Mouse (Mus musculus) 3T3-L1 (cell line): ENCODE measurements around the gene Mad2l2.
A peak's percentile ranks its signal among the peaks of the same experiment; 100 is the strongest.

Source experiments
- DNase-seq: peaks from one replicate; pipeline ENCODE4 v3.0.0-alpha.2; 2015; ENCODE audit warnings: low read depth, low spot score

Gene Mad2l2

DNA sequence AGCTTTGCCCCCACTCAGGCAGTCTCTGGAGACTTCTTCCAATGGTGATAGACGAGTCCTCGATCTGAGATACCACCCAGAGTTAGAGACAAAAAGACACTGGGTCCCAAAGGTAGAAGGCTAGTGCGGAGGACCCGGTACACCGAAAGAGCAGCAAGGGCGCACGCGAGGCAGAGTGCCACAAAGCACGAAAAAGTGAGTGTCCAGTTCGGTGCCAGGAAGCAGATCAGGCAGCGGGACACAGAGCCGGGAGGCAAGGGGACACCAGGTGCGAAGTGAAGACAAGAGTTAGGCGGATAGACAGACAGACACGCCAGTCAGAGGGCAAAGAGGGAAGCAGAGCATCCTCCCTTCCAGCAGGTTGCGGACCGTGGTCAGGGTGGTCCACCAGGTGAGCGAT is at the start of gene Mad2l2:
Gene Mad2l2 (plus strand): TSS at position 252 of the 400 bp plus-strand sequence.
- no peak for DNase-seq

DNA sequence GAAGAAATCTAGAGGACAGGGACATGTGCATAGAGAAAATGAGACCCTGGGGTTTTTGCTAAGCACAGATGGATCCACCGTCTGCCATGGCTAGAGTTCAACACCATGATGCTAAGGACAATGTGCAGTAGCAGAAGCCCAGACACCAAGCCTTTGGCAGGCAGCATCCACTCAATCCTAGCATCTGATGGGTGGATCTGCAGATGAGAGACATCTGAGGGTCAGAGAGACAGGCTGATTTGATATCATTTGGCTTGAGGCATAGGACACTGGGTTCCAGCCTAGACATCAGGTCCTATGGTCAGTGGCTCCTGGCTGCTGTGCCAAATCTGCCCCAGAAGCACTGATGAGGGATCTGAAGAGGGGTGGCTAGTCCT is 49.6 kb upstream of the Mad2l2 start:
- DNase-seq, result no peak

DNA sequence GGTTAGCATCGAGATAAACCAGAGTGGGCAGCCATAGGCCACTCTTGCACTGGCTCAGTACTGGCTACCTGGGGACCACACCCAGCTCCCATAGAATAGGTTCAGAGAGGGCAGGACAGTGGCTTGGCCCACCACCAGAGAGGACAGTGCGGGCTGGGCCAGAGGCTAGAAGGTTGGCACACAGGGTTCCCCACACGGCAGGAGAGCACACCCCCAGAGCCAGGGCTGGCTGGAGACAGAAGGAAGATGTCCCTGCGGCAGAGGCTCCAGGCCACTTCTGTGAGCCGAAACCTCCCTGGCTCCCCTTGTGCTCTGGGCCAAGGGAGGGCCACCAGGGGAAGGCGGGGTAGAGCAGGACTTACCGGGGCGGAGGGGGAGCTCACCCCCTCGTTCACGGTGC is 49.0 kb upstream of the Mad2l2 start:
- no peak for DNase-seq

DNA sequence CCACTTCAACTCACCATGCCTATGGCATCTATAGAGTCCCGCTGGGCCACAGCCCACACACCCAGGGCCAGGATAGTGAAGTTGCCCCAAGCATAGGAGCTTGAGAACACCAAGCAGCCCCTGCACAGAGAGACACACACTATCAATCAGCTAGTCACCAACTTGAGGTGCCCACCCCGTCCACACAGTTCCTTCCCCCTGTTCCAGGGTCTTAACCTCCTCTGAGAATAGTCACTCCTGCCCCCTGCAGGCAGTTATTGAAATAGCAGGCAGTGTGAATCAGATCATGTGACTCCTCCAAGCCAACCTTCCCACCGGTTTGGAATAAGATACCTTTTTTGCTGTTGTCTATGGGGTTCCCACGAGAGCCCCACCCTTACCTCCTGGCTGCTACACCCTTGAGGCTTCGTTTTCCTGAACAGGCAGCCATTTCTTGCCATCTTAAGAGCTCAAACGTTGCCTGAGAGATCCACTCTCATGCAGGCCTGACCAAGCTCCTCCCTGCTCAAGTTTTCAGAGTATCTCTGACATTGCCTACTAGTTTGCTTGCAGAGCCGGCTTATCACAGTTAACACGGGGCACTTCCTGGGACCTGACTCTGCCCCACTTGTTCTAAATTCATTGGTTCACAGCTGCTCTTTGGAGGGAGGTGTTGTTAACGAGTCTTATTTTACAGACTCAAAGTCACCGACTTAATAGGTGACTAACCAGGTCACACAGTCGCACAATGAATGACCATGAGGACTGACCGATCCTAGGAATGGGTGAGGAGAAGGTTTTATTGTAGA is 47.7 kb upstream of the Mad2l2 start:
- peak; percentile 59 for DNase-seq

DNA sequence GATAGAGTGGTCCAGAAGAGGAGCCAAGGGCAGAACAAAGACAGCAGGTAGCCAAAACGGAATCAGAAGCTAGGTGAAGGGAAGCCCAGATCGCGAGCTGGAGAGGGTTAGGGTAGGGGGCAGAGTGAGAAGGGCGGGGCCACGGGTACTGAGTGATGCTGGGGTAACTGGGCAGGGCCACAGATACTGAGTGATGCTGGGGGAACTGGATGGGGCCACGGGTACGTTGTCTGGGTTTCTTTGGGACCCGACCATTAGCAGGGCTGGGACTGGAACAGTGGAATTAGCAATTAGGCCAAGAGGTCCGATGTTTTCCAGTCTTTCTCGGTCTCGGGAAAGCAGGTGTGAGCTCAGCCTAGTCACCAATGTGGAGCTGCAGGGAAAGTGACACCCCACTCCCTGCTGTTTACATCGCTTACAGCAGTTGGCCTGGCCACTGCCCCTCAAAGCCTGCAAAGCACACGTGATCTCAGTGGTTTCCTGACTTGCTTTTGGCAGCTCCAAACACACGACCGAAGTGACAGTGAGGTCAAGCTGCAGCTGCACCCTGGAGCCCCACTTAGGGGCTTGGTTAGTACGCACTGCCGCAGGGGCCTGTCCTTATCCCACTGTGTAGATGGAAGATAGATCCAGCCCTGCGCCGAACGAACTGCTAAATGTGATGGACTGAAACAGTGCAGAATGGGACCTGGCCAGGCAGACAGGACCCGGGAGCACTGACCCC is 46.8 kb upstream of the Mad2l2 start:
- DNase-seq, result no peak

DNA sequence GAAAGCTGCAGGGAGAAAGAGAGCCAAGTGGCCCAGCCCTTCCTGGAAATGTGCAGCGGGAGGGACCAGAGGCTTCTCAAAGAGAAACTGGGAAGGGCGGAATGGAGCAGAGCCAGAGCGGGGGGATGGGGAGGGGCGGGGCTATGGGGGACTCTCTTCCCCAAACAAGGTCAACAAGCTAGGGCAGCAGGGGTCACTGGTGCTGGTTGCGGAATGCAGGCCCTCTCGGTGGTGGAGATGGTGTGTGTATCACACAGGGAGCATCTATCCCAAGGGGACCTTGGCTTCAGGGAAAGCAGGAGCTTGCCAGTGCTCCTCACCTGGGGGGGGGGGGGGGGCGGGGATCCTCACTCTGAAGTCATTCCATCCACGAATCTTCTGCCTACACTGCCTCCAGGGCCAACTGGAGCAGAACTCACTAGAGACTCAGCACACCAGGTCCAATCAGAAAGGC is 45.9 kb upstream of the Mad2l2 start:
- DNase-seq, result no peak

DNA sequence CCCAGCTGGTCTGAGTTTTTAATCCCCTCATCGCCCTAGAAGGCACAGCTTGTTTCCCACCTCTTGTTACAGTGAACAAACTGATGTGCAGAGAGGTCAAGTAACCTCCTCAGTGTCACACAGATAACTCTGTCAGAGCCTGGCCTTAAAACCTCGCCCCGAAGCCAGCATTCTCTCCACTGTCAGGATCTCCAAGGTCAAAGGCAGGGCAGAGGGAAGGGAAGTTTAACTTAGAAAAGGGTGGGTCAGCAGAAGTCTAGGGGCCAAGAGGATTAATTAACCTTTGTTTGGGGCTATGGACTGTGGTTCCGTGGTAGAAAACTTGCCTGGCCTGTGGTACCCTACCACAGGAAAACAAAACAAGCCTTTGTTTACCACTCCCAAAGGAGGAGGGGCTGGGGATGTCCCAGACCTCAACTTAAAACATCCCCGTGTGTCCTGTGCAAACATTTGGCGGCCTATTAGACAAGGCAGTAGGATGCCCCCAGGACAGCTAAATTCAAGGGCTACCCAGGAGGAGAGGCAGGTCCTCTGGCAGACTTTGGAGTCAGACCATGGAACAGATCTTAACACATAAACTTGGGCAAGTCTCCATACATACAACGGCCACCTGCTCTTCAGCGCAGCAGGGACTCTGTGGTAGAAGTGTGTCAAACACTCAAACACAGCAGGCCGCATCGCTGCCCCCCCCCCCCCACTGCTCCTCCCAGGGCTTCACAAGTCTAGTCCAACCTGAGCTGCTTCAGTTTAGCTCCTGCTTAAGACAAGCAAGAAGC is 44.9 kb upstream of the Mad2l2 start:
- DNase-seq, result no peak

DNA sequence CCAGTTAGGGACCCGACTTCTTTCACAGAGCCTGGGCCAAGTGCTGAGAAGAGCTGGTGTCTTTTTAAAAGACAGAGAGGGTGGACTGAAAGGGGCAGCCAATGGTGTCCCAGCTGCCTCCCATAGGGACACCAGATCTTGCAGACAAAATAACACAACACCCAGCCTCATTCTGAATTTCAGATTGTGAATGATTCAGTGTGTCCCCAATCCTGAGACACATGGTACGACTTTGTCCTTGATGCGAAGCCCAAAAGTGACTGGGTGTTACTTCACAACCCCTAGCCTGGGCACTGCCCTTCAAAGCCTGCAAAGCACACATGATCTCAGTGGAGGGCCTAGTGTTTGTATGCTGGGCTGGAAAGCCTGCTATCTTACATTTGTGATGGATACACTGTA is 44.3 kb upstream of the Mad2l2 start:
- DNase-seq, result no peak

DNA sequence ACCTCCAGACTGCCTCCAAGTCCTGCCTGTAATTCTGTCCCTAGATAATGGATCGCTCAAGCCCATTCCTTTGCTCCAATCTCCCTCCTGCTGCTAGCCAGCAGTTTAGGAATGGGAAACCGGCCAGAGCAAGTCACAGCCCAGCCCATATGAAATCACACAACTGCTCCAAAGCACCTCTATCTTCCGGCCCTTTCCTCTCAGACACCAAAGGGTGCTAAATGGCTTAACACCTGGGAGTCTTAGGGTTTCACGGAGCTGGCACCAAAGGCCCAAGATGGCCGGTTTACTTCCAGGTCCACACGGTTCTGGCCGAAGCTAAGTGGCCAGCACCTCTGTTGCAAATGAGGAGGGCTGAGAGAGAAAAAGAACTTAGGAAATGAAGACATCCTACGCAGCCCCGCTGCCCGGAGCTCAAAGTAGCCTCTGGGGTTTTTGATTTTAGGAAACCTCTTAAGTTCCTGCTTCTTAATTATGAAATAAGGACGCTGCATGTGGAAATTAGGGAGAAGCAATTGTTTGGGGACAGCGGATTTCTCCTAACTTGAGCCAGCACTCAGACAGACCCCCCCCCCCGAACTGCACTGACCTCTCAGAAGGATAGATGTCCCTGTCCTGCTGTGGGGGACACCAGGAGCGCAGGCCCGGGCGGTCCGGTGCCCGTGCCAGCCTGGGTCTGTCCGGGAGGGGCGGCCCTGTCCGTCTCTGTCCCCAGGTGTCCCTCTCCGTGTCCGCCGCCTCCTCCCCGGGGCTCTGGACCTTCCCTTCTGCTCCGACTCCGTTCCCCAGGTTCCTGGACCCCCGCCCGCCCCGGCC is 42.9 kb upstream of the Mad2l2 start:
- DNase-seq, result peak; percentile 55

DNA sequence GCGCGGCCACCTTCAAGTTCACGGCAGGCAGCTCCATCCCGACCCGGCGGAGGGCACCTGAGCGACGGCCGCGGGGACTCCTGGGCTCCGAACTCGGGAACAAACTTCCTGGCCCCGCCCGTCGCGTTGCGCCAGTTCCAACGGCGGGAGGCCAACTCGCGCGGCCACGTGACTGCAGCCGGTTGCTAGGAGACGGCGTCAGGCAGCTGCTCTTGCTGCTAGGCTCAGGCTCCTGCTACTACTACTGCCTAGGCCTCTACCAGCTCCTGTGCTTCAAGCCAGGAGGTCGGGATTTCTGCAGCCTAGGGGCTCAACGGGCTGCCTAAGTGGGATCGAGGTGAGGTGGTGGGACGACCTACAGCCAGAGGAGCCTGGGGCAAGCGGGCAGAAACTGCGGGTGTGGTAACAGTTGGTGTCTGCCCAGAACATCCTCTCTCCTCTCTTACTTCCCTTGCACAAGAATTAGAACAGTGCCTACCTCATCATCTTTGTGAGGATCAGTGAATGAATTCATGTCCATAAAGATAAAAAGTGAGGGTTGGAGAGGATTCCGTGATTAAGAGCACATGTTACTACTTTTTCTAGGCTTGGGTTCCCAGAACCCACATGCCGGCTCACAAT is 42.2 kb upstream of the Mad2l2 start, which contains the start of gene Agtrap:
Gene Agtrap (minus strand): TSS at position 125 of the 621 bp plus-strand sequence.
- DNase-seq, result peak; percentile 85

DNA sequence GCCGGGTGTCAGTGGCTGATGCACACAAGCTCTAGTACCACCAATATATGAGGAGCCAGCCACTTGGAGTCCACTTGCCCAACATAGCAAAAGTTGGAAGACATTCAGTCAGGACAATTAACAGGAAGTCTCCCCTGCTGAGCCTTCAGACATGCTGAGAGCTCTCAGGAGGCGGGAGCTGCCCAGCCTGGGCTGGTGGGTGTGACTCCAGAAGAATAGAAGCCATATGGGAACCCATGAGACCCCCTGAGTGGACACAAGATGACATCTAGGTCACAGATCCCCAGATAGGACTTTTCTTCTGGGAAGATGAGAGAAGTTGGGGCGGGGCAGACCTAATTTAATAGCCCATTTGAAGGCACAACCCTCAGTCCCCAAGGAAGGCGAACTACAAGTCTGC is 41.0 kb upstream of the Mad2l2 start:
- DNase-seq, result no peak

DNA sequence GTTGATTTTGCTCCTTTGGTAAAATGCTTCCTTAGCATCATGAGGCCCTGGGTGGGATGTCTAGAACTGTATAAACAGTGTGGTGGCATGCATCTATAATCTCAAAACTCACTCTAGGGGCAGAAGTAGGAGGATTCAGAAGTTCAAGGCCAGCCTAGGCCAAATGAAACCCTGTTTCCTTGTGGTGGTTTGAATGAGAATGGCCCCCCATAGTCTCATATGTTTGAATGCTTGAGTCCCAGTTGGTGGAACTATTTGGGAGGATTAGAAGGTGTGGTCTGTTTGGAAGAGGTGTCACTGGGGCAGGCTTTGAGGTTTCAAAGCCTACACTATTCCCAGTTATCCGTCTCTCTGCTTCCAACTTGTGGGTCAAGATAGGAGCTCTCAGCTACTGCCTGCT is 39.0 kb upstream of the Mad2l2 start:
- DNase-seq, result no peak

DNA sequence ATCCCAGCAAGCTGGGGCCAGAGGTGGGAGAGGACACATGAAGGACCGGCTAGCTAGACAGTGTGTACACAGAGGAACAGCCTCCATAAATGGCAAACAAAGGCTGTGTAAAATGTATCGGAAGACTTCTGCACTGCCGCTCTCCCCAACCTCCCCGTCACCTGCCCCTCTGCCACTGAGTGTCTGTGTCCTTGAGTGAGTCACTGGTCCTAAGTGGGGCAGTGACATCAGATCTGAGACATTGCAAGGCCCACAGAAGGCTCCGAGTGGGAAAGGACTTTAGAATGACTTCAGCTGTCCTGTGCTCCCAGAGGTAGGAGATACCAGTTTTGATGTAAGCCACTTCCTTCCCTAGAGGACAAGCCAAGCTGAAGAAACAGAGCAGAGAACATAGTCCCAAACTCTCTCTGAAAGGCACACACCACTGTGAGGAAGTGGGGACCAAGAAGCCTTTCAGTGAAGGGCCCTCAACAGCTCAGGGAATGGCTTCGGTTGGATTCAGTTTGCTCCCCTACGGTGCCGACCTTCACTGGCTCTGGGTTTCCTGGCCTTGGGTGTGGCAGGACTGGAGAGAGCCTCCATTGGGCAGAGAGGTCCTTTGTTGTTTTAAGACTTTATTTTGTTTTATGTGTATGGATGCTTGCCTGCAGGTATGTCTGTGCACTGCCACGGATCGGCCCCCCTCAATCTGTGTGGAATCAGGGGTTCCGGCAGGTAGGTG is 37.5 kb upstream of the Mad2l2 start:
- no peak for DNase-seq

DNA sequence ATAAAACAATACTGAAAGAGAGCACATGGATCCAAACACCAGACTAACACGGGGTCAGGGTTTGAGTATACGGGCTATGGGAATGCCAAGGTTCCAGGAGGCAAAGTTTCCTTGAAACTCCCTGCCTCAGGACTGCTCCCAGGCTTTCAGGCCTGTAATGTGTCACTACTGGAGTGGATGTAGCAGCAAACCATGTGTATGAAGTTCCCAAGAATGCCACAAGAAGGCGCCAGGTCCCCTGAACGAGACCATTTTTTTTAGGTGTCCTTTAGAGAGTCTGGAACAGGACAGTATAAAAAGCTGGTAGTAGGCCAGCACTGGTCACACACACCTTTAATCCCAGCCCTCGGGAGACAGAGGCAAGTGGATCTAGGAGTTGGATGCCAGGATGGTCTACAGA is 36.0 kb upstream of the Mad2l2 start:
- no peak for DNase-seq

DNA sequence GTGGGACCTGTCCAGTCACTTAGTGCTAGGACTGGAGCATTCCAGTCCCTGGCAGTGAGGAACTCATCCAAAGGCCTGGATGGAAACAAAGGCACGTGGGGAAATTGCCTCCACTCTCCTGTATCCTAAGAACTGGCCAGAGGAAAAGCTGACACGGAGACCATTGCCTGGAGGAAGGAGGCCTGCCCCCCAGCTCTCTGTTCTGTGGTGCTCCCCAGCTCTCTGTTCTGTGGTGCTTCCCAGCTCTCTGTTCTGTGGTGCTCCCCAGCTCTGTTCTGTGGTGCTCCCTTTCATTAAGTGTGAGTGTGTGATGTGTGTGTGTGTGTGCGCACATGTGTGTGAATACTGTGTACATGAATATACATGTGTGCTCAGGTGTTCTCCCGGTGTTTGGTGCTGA is 35.1 kb upstream of the Mad2l2 start:
- no peak for DNase-seq

DNA sequence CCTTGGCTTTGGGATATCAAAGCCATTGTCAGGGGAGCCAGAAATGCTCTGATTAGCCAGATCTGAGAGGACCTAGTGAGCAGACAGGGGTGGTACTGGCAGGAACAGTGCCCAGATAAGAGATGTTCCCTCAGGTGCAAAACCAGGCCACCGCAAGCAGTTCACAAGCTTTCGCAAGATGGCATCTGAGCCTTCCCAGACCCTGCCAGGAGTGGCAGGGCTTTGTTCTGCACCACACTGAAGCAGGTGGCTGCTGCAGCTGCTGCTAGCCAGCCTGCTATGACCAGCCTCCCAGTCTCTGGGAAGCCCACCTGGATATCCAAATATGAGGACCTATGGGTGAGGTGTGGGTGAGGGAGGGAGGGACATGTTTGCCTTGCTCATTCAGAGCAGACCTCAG is 32.2 kb upstream of the Mad2l2 start:
- no peak for DNase-seq

DNA sequence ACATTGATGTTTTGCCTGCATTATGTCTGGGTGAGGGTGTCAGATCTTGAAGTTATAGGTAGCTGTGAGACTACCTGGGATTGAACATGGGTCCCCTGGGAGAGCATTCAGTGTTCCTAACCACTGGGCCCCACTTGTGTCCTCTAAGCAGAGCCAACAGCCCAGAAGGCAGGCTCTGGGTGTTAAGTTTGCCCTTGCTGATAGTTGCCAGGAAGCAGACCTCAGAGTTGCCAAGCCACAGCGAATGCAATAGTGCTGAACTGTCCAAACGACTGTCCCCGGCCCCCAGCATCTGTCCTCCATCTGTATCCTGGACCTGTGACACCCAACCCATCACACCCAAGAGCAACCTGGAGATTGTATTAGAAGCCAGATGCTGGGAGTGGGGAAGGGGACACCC is 31.5 kb upstream of the Mad2l2 start:
- DNase-seq, result no peak

DNA sequence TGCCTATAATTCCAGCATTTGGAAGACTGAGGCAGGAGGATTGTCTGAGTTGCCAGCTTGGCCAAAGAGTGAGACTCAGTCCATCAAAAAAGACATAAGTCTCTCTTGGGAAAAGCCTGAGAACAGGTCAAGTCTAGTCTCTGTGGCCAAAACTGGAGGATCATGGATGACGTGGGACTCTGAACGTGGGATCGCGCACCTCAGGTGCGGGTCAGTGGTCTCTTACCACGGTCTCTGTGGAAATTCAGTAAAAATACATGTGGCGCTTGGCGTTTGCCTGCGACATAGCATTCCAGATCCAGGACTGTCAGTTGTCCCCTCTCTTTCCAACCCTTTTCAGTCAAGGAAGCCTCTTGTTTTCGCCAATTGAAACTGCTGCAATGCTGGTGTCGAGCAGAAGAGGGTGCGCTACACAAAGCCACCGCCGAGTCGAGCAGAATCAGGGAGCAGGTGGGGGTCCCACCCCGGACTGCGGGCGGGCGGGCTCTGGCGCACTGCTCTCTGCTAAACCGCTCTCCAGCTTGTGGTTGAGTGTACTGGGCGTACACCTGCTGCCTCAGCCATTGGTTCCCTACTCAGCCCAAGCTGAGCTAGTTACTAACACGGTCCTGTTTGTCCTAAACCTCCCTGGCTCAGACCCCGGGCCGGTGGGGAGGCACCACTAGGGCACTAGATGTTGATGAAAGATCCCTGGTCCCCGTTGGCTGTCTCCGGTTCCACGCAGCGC is 28.2 kb upstream of the Mad2l2 start:
- DNase-seq, result no peak

DNA sequence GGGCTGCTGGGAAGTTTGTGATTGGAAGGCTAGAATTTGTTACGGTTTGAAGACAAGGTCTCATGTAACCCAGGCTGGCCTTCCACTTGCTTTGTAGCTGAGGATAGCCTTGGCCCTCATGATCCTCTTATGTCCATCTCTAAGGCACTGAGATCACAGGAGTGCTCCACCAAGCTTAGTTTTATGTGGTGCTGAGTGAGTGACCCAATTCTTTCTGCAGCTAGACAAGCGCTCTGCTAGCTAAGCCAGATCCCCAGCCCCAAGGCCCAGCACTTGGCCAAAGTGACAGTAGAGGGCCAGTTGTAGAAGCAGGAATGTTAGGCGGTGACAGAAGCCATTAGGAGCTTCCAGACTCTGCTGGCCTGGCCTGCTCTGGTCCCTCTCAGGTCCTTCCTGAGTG is 26.0 kb upstream of the Mad2l2 start:
- DNase-seq, result no peak
